Mouse (Mus musculus) hindbrain, embryonic 11.5 days (tissue): ENCODE results near the gene Ahcy. TPM values are rescaled to one million over a fixed set of nuclear protein-coding genes. Genes with fewer than 3 reads are reported as not detected.
A peak's percentile ranks its signal among the peaks of the same experiment; 100 is the strongest.
"Not testable (repeated sequence)": the region's sequence is repeated elsewhere in the genome, so short reads cannot be mapped to it uniquely, and the experiment has no call there.

Experiments used
- ATAC-seq: fragments of 200-750 bp; cut with Nextera tagmentation; 2 replicates; pipeline ENCODE4 v1.8.0; 2017; ENCODE audit warnings: mild to moderate bottlenecking, moderate TSS enrichment, moderate library complexity; ENCODE audit not compliant: low FRiP score
- DNase-seq: peaks from one replicate; pipeline ENCODE4 v3.0.0-alpha.2; 2015; ENCODE audit warnings: low spot score
- H3K27ac ChIP-seq: fragments of 300-500 bp; sonication (generic); 2 replicates; pipeline ENCODE4 v1.5.1; 2014; ENCODE audit warnings: mild to moderate bottlenecking, low read depth, low read length
- H3K27me3 ChIP-seq: fragments of 300-500 bp; sonication (generic); 2 replicates; pipeline ENCODE4 v1.6.1; 2014; ENCODE audit warnings: mild to moderate bottlenecking, low read length, moderate library complexity, mixed read lengths; ENCODE audit not compliant: control insufficient read depth, insufficient read depth
- H3K36me3 ChIP-seq: fragments of 300-500 bp; sonication (generic); 2 replicates; pipeline ENCODE4 v1.6.1; 2014; ENCODE audit warnings: mild to moderate bottlenecking, low read length, moderate library complexity, mixed read lengths; ENCODE audit not compliant: control insufficient read depth, insufficient read depth
- H3K4me1 ChIP-seq: fragments of 300-500 bp; sonication (generic); replicated peaks from 2 replicates; pipeline ENCODE4 v1.6.1; 2014; ENCODE audit warnings: low read length, mixed read lengths; ENCODE audit not compliant: control insufficient read depth, insufficient read depth
- H3K4me2 ChIP-seq: fragments of 300-500 bp; sonication (generic); replicated peaks from 2 replicates; pipeline ENCODE4 v1.6.1; 2014; ENCODE audit warnings: mild to moderate bottlenecking, low read depth, low read length
- H3K4me3 ChIP-seq: fragments of 300-500 bp; sonication (generic); 2 replicates; pipeline ENCODE4 v1.5.1; 2014; ENCODE audit warnings: low read depth, low read length
- H3K9ac ChIP-seq: fragments of 300-500 bp; sonication (generic); 2 replicates; pipeline ENCODE4 v1.6.1; 2014; ENCODE audit warnings: low read depth, low read length
- H3K9me3 ChIP-seq: fragments of 300-500 bp; sonication (generic); 2 replicates; pipeline ENCODE4 v1.6.1; 2016; ENCODE audit warnings: low read length; ENCODE audit not compliant: control insufficient read depth
- WGBS: fragments of 180-500 bp; shearing (Covaris S2); extraction: QIAGEN DNeasy Blood & Tissue Kit; methylation state at CpG from one replicate; pipeline ENCODE4 v1.1.7; 2014; 5-methylcytosine and 5-hydroxymethylcytosine counted together
- polyA plus RNA-seq: library from polyadenylated mRNA; unstranded; fragments of >200 nt; fragmentation: Nextera tagmentation; extraction: Ambion mirVana; gene quantifications from 2 replicates; pipeline ENCODE4 v1.2.1, GENCODE M21; 2014

The Ahcy gene
- 75.6 and 75.8 TPM in 2 replicates for polyA plus RNA-seq

GRCm38 (mm10) chr2:155073978-155074765 lies at the start of gene Ahcy:
TSS of gene Ahcy (minus strand) at chr2:155074497.
- peak; percentile 95 for DNase-seq
- whole genome bisulfite sequencing = under 1% methylated on average over 56 of the region's 56 CpGs
- H3K27ac ChIP-seq = peak within 1 kb of the TSS; percentile 60
- no peaks in the 10 kb centered on the region for H3K4me1 ChIP-seq
- H3K27me3 ChIP-seq = no peaks in the 10 kb centered on the region
- peak; percentile 95 for ATAC-seq
- H3K9ac ChIP-seq = peak within 1 kb of the TSS; percentile 71
- peak within 1 kb of the TSS; percentile 43 for H3K4me2 ChIP-seq
- H3K36me3 ChIP-seq = no peaks in the 10 kb centered on the region
- H3K4me3 ChIP-seq = peak within 1 kb of the TSS; percentile 60
- no peaks in the 10 kb centered on the region for H3K9me3 ChIP-seq

GRCm38 (mm10) chr2:155115216-155115830 lies 41.0 kb upstream of the Ahcy start:
- H3K4me3 ChIP-seq = no peak overlapping the region
- no peaks in the 10 kb centered on the region for H3K27me3 ChIP-seq
- 75% methylated on average over 7 of the region's 7 CpGs for WGBS
- no peak for ATAC-seq
- DNase-seq = no peak
- H3K4me2 ChIP-seq = no peak overlapping the region
- H3K9me3 ChIP-seq = no peaks in the 10 kb centered on the region
- H3K27ac ChIP-seq = no peak overlapping the region
- H3K9ac ChIP-seq = no peak overlapping the region
- H3K36me3 ChIP-seq = no peaks in the 10 kb centered on the region
- H3K4me1 ChIP-seq = no peaks in the 10 kb centered on the region

DNA sequence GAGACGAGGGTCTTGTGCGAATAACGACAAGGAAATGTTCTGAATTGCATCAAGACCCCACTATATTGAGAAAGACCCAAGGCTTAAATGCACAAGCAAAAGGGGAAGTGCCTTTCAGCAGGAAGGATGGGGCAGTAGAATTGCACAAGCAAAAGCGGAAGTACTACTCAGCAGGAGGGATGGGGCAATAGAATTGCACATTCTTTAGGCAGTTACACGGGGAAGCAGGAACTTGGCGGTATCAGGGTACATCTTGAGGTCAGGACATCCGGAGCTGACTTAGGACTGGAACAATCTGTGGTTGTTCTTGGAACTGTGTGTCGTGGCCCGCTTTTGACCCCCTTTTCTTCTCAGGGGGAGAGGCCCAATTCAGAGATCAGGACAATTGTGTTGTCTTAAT lies 33.0 kb upstream of the Ahcy start:
- H3K4me2 ChIP-seq, ATAC-seq, H3K9me3 ChIP-seq, H3K4me1 ChIP-seq, H3K27me3 ChIP-seq, H3K9ac ChIP-seq, H3K4me3 ChIP-seq, DNase-seq, H3K36me3 ChIP-seq, H3K27ac ChIP-seq: not testable (repeated sequence)
- 83% methylated on average over 9 of the region's 9 CpGs for WGBS

GRCm38 (mm10) chr2:155103607-155104006 lies 29.3 kb upstream of the Ahcy start:
- Histone ChIP-seq H3K4me2 (no peak overlapping the region), H3K27me3 (no peaks in the 10 kb centered on the region), H3K9me3 (no peaks in the 10 kb centered on the region), H3K9ac (no peak overlapping the region), H3K4me1 (no peaks in the 10 kb centered on the region), H3K27ac (no peak overlapping the region), H3K4me3 (no peak overlapping the region), H3K36me3 (no peaks in the 10 kb centered on the region)
- 84% methylated on average over 6 of the region's 6 CpGs for WGBS
- ATAC-seq (no peak), DNase-seq (no peak)

GRCm38 (mm10) chr2:155101761-155102181 lies 27.5 kb upstream of the Ahcy start:
- 69% methylated on average over 6 of the region's 6 CpGs for WGBS
- ATAC-seq = no peak
- H3K9me3 ChIP-seq = no peaks in the 10 kb centered on the region
- no peak overlapping the region for H3K27ac ChIP-seq
- no peaks in the 10 kb centered on the region for H3K27me3 ChIP-seq
- H3K36me3 ChIP-seq = no peaks in the 10 kb centered on the region
- H3K4me3 ChIP-seq = no peak overlapping the region
- H3K9ac ChIP-seq = no peak overlapping the region
- H3K4me1 ChIP-seq = no peaks in the 10 kb centered on the region
- H3K4me2 ChIP-seq = no peak overlapping the region
- no peak for DNase-seq

GRCm38 (mm10) chr2:155100796-155101259 lies 26.5 kb upstream of the Ahcy start:
- Histone ChIP-seq H3K4me2 (no peak overlapping the region), H3K9ac (no peak overlapping the region), H3K4me3 (no peak overlapping the region), H3K27me3 (no peaks in the 10 kb centered on the region), H3K4me1 (no peaks in the 10 kb centered on the region), H3K36me3 (no peaks in the 10 kb centered on the region), H3K27ac (no peak overlapping the region), H3K9me3 (no peaks in the 10 kb centered on the region)
- ATAC-seq = no peak
- no peak for DNase-seq
- WGBS = 77% methylated on average over 3 of the region's 3 CpGs

GRCm38 (mm10) chr2:155099994-155100795 lies 25.9 kb upstream of the Ahcy start:
- Histone ChIP-seq H3K4me3 (no peak overlapping the region), H3K36me3 (no peaks in the 10 kb centered on the region), H3K4me1 (no peaks in the 10 kb centered on the region), H3K27ac (no peak overlapping the region), H3K27me3 (no peaks in the 10 kb centered on the region), H3K4me2 (no peak overlapping the region), H3K9me3 (no peaks in the 10 kb centered on the region), H3K9ac (no peak overlapping the region)
- 87% methylated on average over 14 of the region's 14 CpGs for WGBS
- ATAC-seq (no peak), DNase-seq (no peak)

DNA sequence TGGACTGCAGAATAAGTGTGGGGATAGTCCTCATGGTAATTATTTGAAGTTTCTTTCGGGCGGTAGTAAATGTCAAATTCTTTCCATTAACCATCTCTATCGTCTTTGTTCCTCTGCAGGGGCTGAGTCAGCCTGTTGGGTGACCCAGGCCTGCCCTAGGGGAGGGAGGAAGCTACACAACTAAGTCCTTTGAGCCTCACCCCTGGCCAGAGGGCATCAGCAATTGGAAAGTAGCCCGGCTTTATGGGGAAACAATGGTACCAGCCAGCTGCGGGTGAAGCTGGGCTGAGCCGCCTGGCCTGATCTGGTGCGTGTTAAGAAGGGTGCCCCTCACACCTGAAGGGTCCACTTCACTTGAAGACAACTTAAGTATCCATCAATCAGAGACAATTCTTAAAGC lies 25.1 kb upstream of the Ahcy start:
- DNase-seq (no peak), ATAC-seq (no peak)
- no peaks in the 10 kb centered on the region for H3K27me3 ChIP-seq
- H3K4me2 ChIP-seq = no peak overlapping the region
- no peaks in the 10 kb centered on the region for H3K4me1 ChIP-seq
- H3K9ac ChIP-seq = no peak overlapping the region
- no peaks in the 10 kb centered on the region for H3K36me3 ChIP-seq
- H3K9me3 ChIP-seq = no peaks in the 10 kb centered on the region
- H3K4me3 ChIP-seq = no peak overlapping the region
- H3K27ac ChIP-seq = no peak overlapping the region
- WGBS = 66% methylated on average over 7 of the region's 7 CpGs
